Mouse (Mus musculus) frontal cortex, postnatal 14 days (tissue): ENCODE data around the gene Gnai2.

Source experiments
- DNase-seq, 2 experiments: peaks; one replicate each; pipeline ENCODE4 v3.0.0; 2022; ENCODE audit warnings: low spot score in 2 of 2

Gene Gnai2

GRCm38 (mm10) chr9:107630576-107630975, 4.6 kb downstream of the Gnai2 start:
- DNase-seq: peak in 1 of 2 experiments; percentile 64

- peak in 1 of 2 experiments; percentile 58 for DNase-seq
Measured at GRCm38 (mm10) chr9:107629901-107630425, 5.2 kb downstream of the Gnai2 start.

- DNase-seq: no peak
Measured at GRCm38 (mm10) chr9:107629411-107629730, 5.8 kb downstream of the Gnai2 start.

GRCm38 (mm10) chr9:107628721-107629410, 6.3 kb downstream of the Gnai2 start:
- no peak for DNase-seq

GRCm38 (mm10) chr9:107627387-107628255, 7.5 kb downstream of the Gnai2 start:
- DNase-seq: no peak

GRCm38 (mm10) chr9:107626844-107627277, 8.3 kb downstream of the Gnai2 start:
- peak; percentile 69 to 74 for DNase-seq

GRCm38 (mm10) chr9:107626158-107626843, 8.9 kb downstream of the Gnai2 start:
- DNase-seq: no peak

GRCm38 (mm10) chr9:107625351-107626128, 9.6 kb downstream of the Gnai2 start:
- no peak for DNase-seq

- no peak for DNase-seq
Measured at GRCm38 (mm10) chr9:107624951-107625350, 10.2 kb downstream of the Gnai2 start.

GRCm38 (mm10) chr9:107624539-107624938, 10.6 kb downstream of the Gnai2 start:
- no peak for DNase-seq

- no peak for DNase-seq
Measured at GRCm38 (mm10) chr9:107620954-107621353, 14.2 kb downstream of the Gnai2 start.

GRCm38 (mm10) chr9:107619546-107619879, 15.7 kb downstream of the Gnai2 start:
- no peak for DNase-seq

GRCm38 (mm10) chr9:107618778-107619545, 16.2 kb downstream of the Gnai2 start:
- DNase-seq: no peak

GRCm38 (mm10) chr9:107618098-107618497, 17.1 kb downstream of the Gnai2 start:
- DNase-seq: no peak

GRCm38 (mm10) chr9:107617461-107617860, 17.7 kb downstream of the Gnai2 start:
- no peak for DNase-seq

- no peak for DNase-seq
Measured at GRCm38 (mm10) chr9:107615035-107615434, 20.1 kb downstream of the Gnai2 start.

GRCm38 (mm10) chr9:107612945-107613569, 22.1 kb downstream of the Gnai2 start:
- DNase-seq: no peak

- peak; percentile 94 to 98 for DNase-seq
Measured at GRCm38 (mm10) chr9:107612191-107612944, 22.8 kb downstream of the Gnai2 start.

GRCm38 (mm10) chr9:107611456-107612190, 23.5 kb downstream of the Gnai2 start:
- DNase-seq: no peak
